In genomic region chr15:3725214-3725613, GRCm38 (mm10) we compare ENCODE assay signal across 11 mouse cellular contexts.
DNase-seq lines count a peak whose midpoint lies in the region; ATAC-seq and TF ChIP-seq lines count a peak whose summit lies in the region.
"Had no signal": no experiment of that assay in that cellular context is flagged by ENCODE, and none has a peak within 500 bp of the region (broad histone marks: within the 10 kb centered on the region; RNA-seq: fewer than 3 reads in every experiment).

No protein-coding gene starts in this region.

- H3K9ac ChIP-seq in lung, postnatal 0 days (replicated peaks; ENCODE audit: low read depth), result no peak overlapping the region

- WGBS in lung, postnatal 0 days, result 72% methylated on average over 3 of the region's 3 CpGs
- WGBS in lung, adult 2 months, result 56% methylated on average over 3 of the region's 3 CpGs

- no peaks in the 10 kb centered on the region for H3K4me1 ChIP-seq in lung, postnatal 0 days (ENCODE audit: insufficient read depth, low read depth, low read length)
- H3K4me1 ChIP-seq in lung, adult 2 months (ENCODE audit: control insufficient read depth, insufficient read depth, low read length), result no peaks in the 10 kb centered on the region
- H3K4me1 ChIP-seq: limb, embryonic 10.5 days had no signal

- no peaks in the 10 kb centered on the region for H3K36me3 ChIP-seq in lung, postnatal 0 days (ENCODE audit: insufficient read depth, low read length)
- H3K36me3 ChIP-seq: limb, embryonic 10.5 days had no signal

- H3K4me3 ChIP-seq in lung, postnatal 0 days (ENCODE audit: low read depth, low read length), result no peak overlapping the region
- H3K4me3 ChIP-seq in lung, adult 2 months (replicated peaks; ENCODE audit: extremely low read depth, low read depth, low read length), result no peak overlapping the region
- H3K4me3 ChIP-seq: limb, embryonic 10.5 days had no signal

- DNase-seq in gastrocnemius, postnatal 25 days, result peak; percentile 30
- DNase-seq in gastrocnemius, postnatal 36 days, result no peak
- peak; percentile 52 for DNase-seq in lung, postnatal 0 days (ENCODE audit: low spot score)
- DNase-seq in lung, adult 2 months, result no peak
- DNase-seq in heart, postnatal 10 days, result peak; percentile 27 to 55
- DNase-seq in skeletal muscle tissue, adult 2 months (ENCODE audit: low read depth, low spot score), result peak; percentile 44
- no peak for DNase-seq in layer of hippocampus, postnatal 36 days
- no peak for DNase-seq in ovary, adult 18-20 months (ENCODE audit: low spot score)
- DNase-seq: cerebellum, adult 18-20 months; right cerebral cortex, postnatal 25 days had no signal

- TF ChIP-seq CTCF in lung, postnatal 0 days (IDR thresholded peaks at IDR 0.05), result no peak
- TF ChIP-seq CTCF in lung, adult 2 months (IDR thresholded peaks at IDR 0.05; ENCODE audit: insufficient read depth, low read length), result no peak

- peak; percentile 66 for TF ChIP-seq EP300 in lung, postnatal 0 days (IDR thresholded peaks at IDR 0.05)

- intact Hi-C loops in gastrocnemius, postnatal 36 days (cut with DNase I), result no loop called here
- intact Hi-C loops in heart, postnatal 10 days (cut with DNase I), result no loop called here

- no peaks in the 10 kb centered on the region for H3K27me3 ChIP-seq in lung, postnatal 0 days (replicated peaks; ENCODE audit: insufficient read depth, low read length)

- no peak for TF ChIP-seq POLR2A in lung, adult 2 months (IDR thresholded peaks at IDR 0.05; ENCODE audit: borderline replicate concordance, extremely low read depth, low read depth, low read length)

- ATAC-seq in lung, postnatal 0 days, result peak; percentile 61

- no peaks in the 10 kb centered on the region for H3K9me3 ChIP-seq in lung, postnatal 0 days (ENCODE audit: low read length)
- H3K9me3 ChIP-seq: limb, embryonic 10.5 days had no signal

- H3K4me2 ChIP-seq in lung, postnatal 0 days (replicated peaks; ENCODE audit: low read depth, low read length), result no peak overlapping the region

- H3K27ac ChIP-seq in lung, postnatal 0 days (ENCODE audit: low read length), result no peak overlapping the region
- H3K27ac ChIP-seq: limb, embryonic 10.5 days had no signal

Comparison
In these comparisons a context has a peak if more than half of its experiments do, and no peak if none do; other contexts are left out.
1. DNase-seq: peak in gastrocnemius, postnatal 25 days (single experiment), lung, postnatal 0 days (single experiment), heart, postnatal 10 days (2 of 2) and skeletal muscle tissue, adult 2 months (single experiment); none in gastrocnemius, postnatal 36 days (0 of 2), lung, adult 2 months (single experiment), layer of hippocampus, postnatal 36 days (0 of 2) and ovary, adult 18-20 months (single experiment).